Mouse (Mus musculus) cerebral cortex, adult 2 months (tissue): ENCODE data around the gene Parp2.

Source experiments
- WGBS: fragments of 180-500 bp; shearing (Covaris S2); methylation state at CpG from one replicate; pipeline ENCODE4 v1.1.7; 2018; 5-methylcytosine and 5-hydroxymethylcytosine counted together

Parp2 gene

DNA sequence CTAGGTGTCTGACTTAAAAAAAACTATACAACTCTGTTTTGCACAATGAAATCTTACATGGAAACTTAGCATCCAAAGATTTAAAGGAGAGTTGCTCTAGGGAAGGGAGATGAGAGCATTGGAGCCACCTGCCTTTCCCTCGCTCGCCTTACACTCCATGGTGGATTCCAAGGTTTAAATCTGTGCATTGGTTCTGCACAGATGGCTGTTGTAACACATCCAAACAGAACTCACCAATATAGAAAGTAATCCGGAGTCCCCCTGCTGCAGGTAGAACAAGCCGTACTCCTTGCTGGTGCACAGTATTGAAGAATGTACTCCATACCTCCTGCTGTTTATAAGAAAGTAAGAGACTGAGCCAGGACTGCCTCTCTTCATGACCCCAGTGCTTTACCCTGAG lies 18.9 kb downstream of the Parp2 start:
- WGBS, result 49% methylated on average over 4 of the region's 4 CpGs

- 89% methylated on average over 3 of the region's 3 CpGs for WGBS
These were observed 22.2 kb downstream of the Parp2 start for GRCm38 (mm10) chr14:50829878-50830277.

DNA sequence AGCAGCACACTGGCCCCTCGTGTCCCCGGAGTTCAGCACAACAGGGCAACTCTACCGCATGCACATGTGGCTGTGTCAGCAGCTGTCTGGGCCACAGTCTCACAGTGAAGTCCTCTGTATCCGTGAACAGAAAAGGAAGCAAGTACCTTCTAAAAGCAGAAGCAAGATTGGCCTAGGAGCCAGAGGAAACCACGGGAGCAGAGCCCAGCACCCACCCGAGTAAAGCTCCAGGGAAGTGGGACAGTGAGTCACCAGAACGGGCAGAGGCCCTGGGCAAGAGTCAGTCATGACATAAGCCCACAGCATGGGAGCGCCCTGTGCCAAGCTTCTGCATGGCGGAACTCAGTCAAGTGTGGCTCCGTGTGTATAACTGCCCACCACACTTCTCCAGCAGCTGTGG lies 26.3 kb downstream of the Parp2 start:
- WGBS, result 68% methylated on average over 10 of the region's 10 CpGs

DNA sequence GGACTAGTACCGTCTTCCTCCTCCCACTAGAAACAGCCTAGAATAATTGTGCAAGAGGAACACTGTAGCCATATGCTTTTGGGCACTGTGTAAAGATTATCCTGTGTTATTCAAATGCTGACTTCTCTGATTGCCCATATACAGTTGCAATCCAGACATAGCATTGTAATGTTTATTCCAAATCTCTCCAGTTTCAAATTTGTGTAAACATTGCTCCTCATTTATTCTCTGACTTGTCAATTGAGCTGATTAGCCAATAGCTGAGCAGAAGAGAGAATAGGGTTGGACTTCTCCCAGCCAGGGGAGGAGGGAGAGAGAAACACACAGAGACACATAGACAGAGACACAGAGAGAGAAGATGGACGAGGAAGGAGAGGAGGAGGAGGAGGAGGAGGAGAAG lies 26.8 kb downstream of the Parp2 start:
- 39% methylated on average over 2 of the region's 2 CpGs for WGBS

GRCm38 (mm10) chr14:50837236-50837635 lies 29.6 kb downstream of the Parp2 start:
- WGBS, result 76% methylated on average over 6 of the region's 6 CpGs

GRCm38 (mm10) chr14:50855788-50856187 lies 48.1 kb downstream of the Parp2 start:
- WGBS, result 92% methylated on average over 5 of the region's 5 CpGs

DNA sequence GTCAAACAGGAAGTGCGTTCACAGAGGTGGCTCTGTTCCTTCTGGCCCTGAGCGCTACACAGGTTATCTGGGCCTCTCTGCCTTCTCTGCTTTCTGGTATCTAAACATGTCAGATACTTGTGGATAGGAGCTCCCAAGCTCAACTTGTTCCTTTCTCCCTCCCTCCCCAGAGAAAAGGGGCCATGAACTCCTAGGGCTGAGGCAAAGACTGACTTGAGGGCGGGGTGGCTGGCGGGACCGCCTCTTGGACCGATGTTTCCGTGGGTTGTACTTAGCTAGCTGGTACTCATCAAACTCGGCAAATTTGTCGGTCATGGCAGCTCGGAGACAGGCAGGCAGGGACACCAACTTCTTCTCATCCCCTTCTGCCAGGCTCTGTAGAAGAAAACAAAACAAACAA lies 55.0 kb downstream of the Parp2 start:
- 91% methylated on average over 10 of the region's 10 CpGs for WGBS

DNA sequence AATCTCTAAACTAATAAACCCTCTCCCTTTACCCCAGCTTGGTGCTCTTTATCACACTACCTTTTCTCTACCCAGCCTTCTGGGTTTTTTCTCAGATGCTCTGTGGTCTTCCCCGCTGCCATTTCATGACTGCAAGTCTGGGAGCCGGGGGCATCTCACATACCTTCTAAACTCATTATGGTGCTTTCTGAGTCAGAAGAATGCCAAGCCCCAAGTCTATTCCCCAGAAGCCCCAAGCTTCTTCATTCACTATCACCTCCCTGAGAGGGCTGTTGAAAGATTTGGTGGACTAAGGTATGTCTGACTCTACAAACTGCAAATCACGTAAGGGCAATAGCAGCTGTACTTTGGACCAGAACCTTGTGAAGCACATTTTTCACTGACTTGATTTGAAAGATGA lies 59.3 kb downstream of the Parp2 start:
- 95% methylated on average over 3 of the region's 3 CpGs for WGBS

- WGBS, result 87% methylated on average over 4 of the region's 4 CpGs
These were observed 60.6 kb downstream of the Parp2 start for GRCm38 (mm10) chr14:50868211-50868610.

DNA sequence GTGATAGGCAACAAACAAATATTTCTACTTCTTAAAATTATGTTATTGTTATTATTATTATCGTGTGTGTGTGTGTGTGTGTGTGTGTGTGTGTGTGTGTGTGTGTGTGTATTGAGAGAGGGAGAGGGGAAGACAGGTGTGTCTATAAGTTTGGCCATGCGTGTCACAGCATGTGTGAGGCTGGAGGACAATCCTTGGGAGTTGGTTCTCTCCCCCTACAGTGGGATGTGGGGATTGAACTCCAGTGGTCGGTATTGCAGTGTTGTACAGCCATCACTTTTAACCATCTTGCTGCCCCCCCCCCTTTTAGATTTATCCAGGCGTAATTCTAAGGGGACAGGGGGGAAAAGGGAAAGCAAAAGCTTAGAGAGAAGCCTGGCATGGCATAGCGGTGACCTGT lies 61.0 kb downstream of the Parp2 start:
- 95% methylated on average over 5 of the region's 5 CpGs for WGBS

DNA sequence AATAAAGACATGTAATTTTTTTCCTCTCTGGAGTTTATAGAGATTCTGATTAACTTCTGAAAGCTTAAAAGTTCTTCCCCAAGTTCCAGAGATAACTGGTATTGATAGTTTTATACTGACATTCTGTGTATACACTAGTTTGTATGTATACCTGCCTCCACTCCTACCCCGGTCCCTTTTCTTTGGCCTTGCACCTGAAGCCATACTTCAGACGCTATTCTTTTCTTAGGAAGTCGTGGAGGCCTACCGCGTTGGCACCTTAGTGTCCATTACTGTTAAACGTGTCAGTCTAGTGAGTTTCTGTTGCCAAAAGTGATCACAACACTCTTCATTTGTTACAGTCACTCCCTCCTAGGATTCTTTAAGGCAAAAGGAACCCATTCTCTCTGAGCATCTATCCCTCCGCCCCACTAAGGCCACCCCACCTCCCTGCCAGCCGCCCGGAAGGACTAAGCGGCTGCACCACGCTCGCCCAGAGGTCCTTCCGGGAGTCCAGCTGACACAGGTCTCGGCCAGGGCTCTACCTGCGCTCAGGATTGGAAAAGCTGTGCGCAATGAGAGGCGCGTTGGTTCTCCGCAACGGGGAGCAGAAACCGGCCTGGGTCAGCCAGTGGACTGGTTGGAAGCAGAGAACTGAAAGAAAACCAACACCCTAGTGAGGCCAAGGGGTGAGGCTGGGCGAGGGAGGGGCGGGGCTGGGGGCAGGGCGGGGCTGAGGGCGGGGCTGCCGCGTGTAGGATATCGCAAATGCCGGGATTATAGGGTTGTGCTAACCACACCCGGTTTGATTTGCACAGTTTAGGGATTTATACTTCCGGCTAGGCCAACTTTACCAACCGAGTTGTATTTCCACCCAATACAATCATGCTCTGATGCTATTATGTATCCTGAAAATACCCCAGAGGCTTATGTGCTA lies 62.5 kb downstream of the Parp2 start, which contains the start of gene Tep1:
Gene Tep1, minus strand, starts transcription at position 672 of the 916 bp plus-strand sequence.
- 10% methylated on average over 32 of the region's 32 CpGs for WGBS

- 25% methylated on average over 5 of the region's 5 CpGs for WGBS
These were observed 63.1 kb downstream of the Parp2 start for GRCm38 (mm10) chr14:50870805-50871143.
